Mouse (Mus musculus) testis, adult 2 months (tissue): Measurements from ENCODE around the gene Syce3. TPM values are rescaled to one million over a fixed set of nuclear protein-coding genes. Genes with fewer than 3 reads are reported as not detected.
A peak's percentile ranks its signal among the peaks of the same experiment; 100 is the strongest.
"Not testable (repeated sequence)": the region's sequence is repeated elsewhere in the genome, so short reads cannot be mapped to it uniquely, and the experiment has no call there.

Source experiments
- H3K27ac ChIP-seq: fragments of 200-500 bp; 2 replicates; pipeline ENCODE4 v1.5.1; 2012; ENCODE audit warnings: low read depth, low read length; ENCODE audit not compliant: control insufficient read depth, insufficient read depth
- H3K27me3 ChIP-seq: fragments of 200-500 bp; 2 replicates; pipeline ENCODE4 v1.6.1; 2012; ENCODE audit warnings: mild to moderate bottlenecking, low read length, moderate library complexity; ENCODE audit not compliant: control insufficient read depth, insufficient read depth
- H3K36me3 ChIP-seq: fragments of 200-500 bp; 2 replicates; pipeline ENCODE4 v1.6.1; 2012; ENCODE audit warnings: mild to moderate bottlenecking, low read length; ENCODE audit not compliant: control insufficient read depth, insufficient read depth
- H3K4me1 ChIP-seq: fragments of 200-500 bp; 2 replicates; pipeline ENCODE4 v1.6.1; 2012; ENCODE audit warnings: low read length; ENCODE audit not compliant: control insufficient read depth, insufficient read depth
- H3K4me3 ChIP-seq: fragments of 200-500 bp; 2 replicates; pipeline ENCODE4 v1.5.1; 2012; ENCODE audit warnings: low read depth, mild to moderate bottlenecking, low read length, moderate library complexity, mixed read lengths; ENCODE audit not compliant: control insufficient read depth
- CTCF ChIP-seq: fragments of 200-500 bp; IDR thresholded peaks from 2 replicates; pipeline ENCODE4 v1.5.1; 2012; ENCODE audit warnings: low read depth, mild to moderate bottlenecking, inconsistent platforms, low read length, moderate library complexity; ENCODE audit not compliant: control insufficient read depth, insufficient read depth, insufficient replicate concordance
- POLR2A ChIP-seq: fragments of 200-500 bp; IDR thresholded peaks from 2 replicates; pipeline ENCODE4 v1.6.1; 2012; ENCODE audit warnings: low read depth, mild to moderate bottlenecking, inconsistent platforms, low read length, moderate library complexity; ENCODE audit not compliant: control insufficient read depth
- polyA plus RNA-seq: library from polyadenylated mRNA; depleted of rRNA; stranded (reverse); fragments of >200 nt; gene quantifications from 2 replicates; pipeline ENCODE4 v1.2.3, GENCODE M21; 2012

Syce3 gene
- polyA plus RNA-seq, 1 experiment = 247 TPM

GRCm38 (mm10) chr15:89442486-89443070, 32.3 kb upstream of the Syce3 start:
- Histone ChIP-seq H3K27ac (peak overlapping the region; percentile 66), H3K4me3 (peak overlapping the region; percentile 41), H3K36me3 (no peaks in the 10 kb centered on the region), H3K4me1 (no peaks in the 10 kb centered on the region), H3K27me3 (no peaks in the 10 kb centered on the region)
- TF ChIP-seq CTCF (no peak), POLR2A (no peak)

- Histone ChIP-seq H3K36me3 (no peaks in the 10 kb centered on the region), H3K27me3 (no peaks in the 10 kb centered on the region), H3K4me3 (no peak overlapping the region), H3K27ac (no peak overlapping the region), H3K4me1 (peaks cover 2% of the 10 kb centered on the region; the same call in 1 of the 2 replicates)
- TF ChIP-seq POLR2A (no peak), CTCF (no peak)
Observed at GRCm38 (mm10) chr15:89435878-89436277, 25.6 kb upstream of the Syce3 start.

GRCm38 (mm10) chr15:89434136-89434535, 23.8 kb upstream of the Syce3 start:
- no peaks in the 10 kb centered on the region for H3K36me3 ChIP-seq
- H3K27ac ChIP-seq = no peak overlapping the region
- H3K27me3 ChIP-seq = no peaks in the 10 kb centered on the region
- no peak for TF ChIP-seq POLR2A
- TF ChIP-seq CTCF = no peak
- H3K4me1 ChIP-seq = peaks cover 2% of the 10 kb centered on the region; the same call in 1 of the 2 replicates
- no peak overlapping the region for H3K4me3 ChIP-seq

GRCm38 (mm10) chr15:89432946-89433345, 22.6 kb upstream of the Syce3 start:
- no peaks in the 10 kb centered on the region for H3K36me3 ChIP-seq
- H3K27ac ChIP-seq = no peak overlapping the region
- no peak for TF ChIP-seq POLR2A
- no peak for TF ChIP-seq CTCF
- H3K27me3 ChIP-seq = no peaks in the 10 kb centered on the region
- H3K4me3 ChIP-seq = no peak overlapping the region
- H3K4me1 ChIP-seq = peaks cover 4% of the 10 kb centered on the region

- Histone ChIP-seq H3K4me1 (peaks cover 4% of the 10 kb centered on the region), H3K27me3 (no peaks in the 10 kb centered on the region), H3K27ac (no peak overlapping the region), H3K4me3 (no peak overlapping the region), H3K36me3 (no peaks in the 10 kb centered on the region)
- TF ChIP-seq CTCF (no peak), POLR2A (no peak)
Observed at GRCm38 (mm10) chr15:89431806-89432205, 21.5 kb upstream of the Syce3 start.

GRCm38 (mm10) chr15:89431271-89431670, 21.0 kb upstream of the Syce3 start:
- H3K4me1 ChIP-seq = peaks cover 6% of the 10 kb centered on the region
- no peak overlapping the region; the same call in 1 of the 2 replicates for H3K27ac ChIP-seq
- no peaks in the 10 kb centered on the region for H3K27me3 ChIP-seq
- H3K4me3 ChIP-seq = peak overlapping the region; percentile 47
- TF ChIP-seq POLR2A (no peak), CTCF (no peak)
- no peaks in the 10 kb centered on the region for H3K36me3 ChIP-seq

GRCm38 (mm10) chr15:89430771-89431170, 20.5 kb upstream of the Syce3 start:
- H3K36me3 ChIP-seq, H3K27me3 ChIP-seq, H3K27ac ChIP-seq: not testable (repeated sequence)
- H3K4me3 ChIP-seq = peak overlapping the region; percentile 47
- H3K4me1 ChIP-seq = peaks cover 10% of the 10 kb centered on the region

GRCm38 (mm10) chr15:89430341-89430740, 20.0 kb upstream of the Syce3 start:
- Histone ChIP-seq H3K4me1 (peaks cover 14% of the 10 kb centered on the region), H3K36me3 (no peaks in the 10 kb centered on the region), H3K27ac (peak overlapping the region; percentile 96), H3K27me3 (no peaks in the 10 kb centered on the region), H3K4me3 (peak overlapping the region; percentile 95)
- TF ChIP-seq POLR2A = no peak
- TF ChIP-seq CTCF = no peak
